Mouse (Mus musculus): ENCODE results near the gene Ints2.
"Not testable (repeated sequence)": the region's sequence is repeated elsewhere in the genome, so short reads cannot be mapped to it uniquely, and the experiment has no call there.

Ints2 gene

GRCm38 (mm10) chr11:86257460-86258076, at the start of gene Ints2:
Ints2 (minus strand) TSS chr11:86257575.
- DNase-seq (ENCODE audit: low read depth, low spot score): peak; percentile 90

- not testable (repeated sequence) for DNase-seq (ENCODE audit: low read depth, low spot score)
Measured at GRCm38 (mm10) chr11:86292201-86292600, 34.8 kb upstream of the Ints2 start.

- DNase-seq (ENCODE audit: low read depth, low spot score): no peak
Measured at GRCm38 (mm10) chr11:86291714-86292113, 34.3 kb upstream of the Ints2 start.

- no peak for DNase-seq (ENCODE audit: low read depth, low spot score)
Measured at GRCm38 (mm10) chr11:86285729-86286128, 28.4 kb upstream of the Ints2 start.

- peak; percentile 68 for DNase-seq (ENCODE audit: low read depth, low spot score)
Measured at GRCm38 (mm10) chr11:86278442-86279102, 21.2 kb upstream of the Ints2 start.

- DNase-seq (ENCODE audit: low read depth, low spot score): no peak
Measured at GRCm38 (mm10) chr11:86257054-86257453, 321 bp downstream of the Ints2 start.

GRCm38 (mm10) chr11:86253342-86253741, 4.0 kb downstream of the Ints2 start:
- DNase-seq (ENCODE audit: low read depth, low spot score): no peak

GRCm38 (mm10) chr11:86232446-86232845, 24.9 kb downstream of the Ints2 start:
- no peak for DNase-seq (ENCODE audit: low read depth, low spot score)

- DNase-seq (ENCODE audit: low read depth, low spot score): no peak
Measured at GRCm38 (mm10) chr11:86231781-86232350, 25.5 kb downstream of the Ints2 start.

GRCm38 (mm10) chr11:86226646-86227180, 30.7 kb downstream of the Ints2 start:
- no peak for DNase-seq (ENCODE audit: low read depth, low spot score)

GRCm38 (mm10) chr11:86225761-86226160, 31.6 kb downstream of the Ints2 start:
- no peak for DNase-seq (ENCODE audit: low read depth, low spot score)

GRCm38 (mm10) chr11:86211803-86212202, 45.6 kb downstream of the Ints2 start:
- no peak for DNase-seq (ENCODE audit: low read depth, low spot score)

GRCm38 (mm10) chr11:86209123-86209522, 48.3 kb downstream of the Ints2 start:
- DNase-seq (ENCODE audit: low read depth, low spot score): no peak

- DNase-seq (ENCODE audit: low read depth, low spot score): no peak
Measured at GRCm38 (mm10) chr11:86205876-86206275, 51.5 kb downstream of the Ints2 start.

- no peak for DNase-seq (ENCODE audit: low read depth, low spot score)
Measured at GRCm38 (mm10) chr11:86205031-86205430, 52.3 kb downstream of the Ints2 start.

GRCm38 (mm10) chr11:86201901-86202675, 55.3 kb downstream of the Ints2 start:
- no peak for DNase-seq (ENCODE audit: low read depth, low spot score)

- peak; percentile 89 for DNase-seq (ENCODE audit: low read depth, low spot score)
Measured at GRCm38 (mm10) chr11:86201037-86201786, 56.2 kb downstream of the Ints2 start, which contains the start of gene Brip1. Brip1 (minus strand) TSS chr11:86201193.

- no peak for DNase-seq (ENCODE audit: low read depth, low spot score)
Measured at GRCm38 (mm10) chr11:86200460-86201021, 56.8 kb downstream of the Ints2 start.

- DNase-seq (ENCODE audit: low read depth, low spot score): no peak
Measured at GRCm38 (mm10) chr11:86199733-86200132, 57.6 kb downstream of the Ints2 start.

GRCm38 (mm10) chr11:86185224-86185623, 72.2 kb downstream of the Ints2 start:
- DNase-seq (ENCODE audit: low read depth, low spot score): not testable (repeated sequence)

- no peak for DNase-seq (ENCODE audit: low read depth, low spot score)
Measured at GRCm38 (mm10) chr11:86175833-86176232, 81.5 kb downstream of the Ints2 start.

Data from telencephalon, adult 2 months (tissue).